Mouse (Mus musculus) heart, adult 2 months (tissue): ENCODE results near the gene Serinc3. TPM values are rescaled to one million over a fixed set of nuclear protein-coding genes. Genes with fewer than 3 reads are reported as not detected.
A peak's percentile ranks its signal among the peaks of the same experiment; 100 is the strongest.
"Not testable (repeated sequence)": the region's sequence is repeated elsewhere in the genome, so short reads cannot be mapped to it uniquely, and the experiment has no call there.

ENCODE experiments used
- DNase-seq, 2 experiments: peaks; one replicate each; pipeline ENCODE4 v3.0.0; 2021
- H3K27ac ChIP-seq: fragments of 200-600 bp; 2 replicates; pipeline ENCODE4 v1.8.1; 2022
- H3K27me3 ChIP-seq: fragments of 200-500 bp; 2 replicates; pipeline ENCODE4 v1.6.1; 2012; ENCODE audit warnings: mild to moderate bottlenecking, low read length, inconsistent platforms, mixed read lengths; ENCODE audit not compliant: control insufficient read depth, insufficient read depth
- H3K36me3 ChIP-seq: fragments of 200-500 bp; 2 replicates; pipeline ENCODE4 v1.6.1; 2012; ENCODE audit warnings: low read length, inconsistent platforms; ENCODE audit not compliant: control insufficient read depth, insufficient read depth
- H3K4me1 ChIP-seq: fragments of 200-500 bp; 2 replicates; pipeline ENCODE4 v1.6.1; 2011; ENCODE audit warnings: low read length; ENCODE audit not compliant: control insufficient read depth, insufficient read depth
- H3K4me3 ChIP-seq: fragments of 200-600 bp; 2 replicates; pipeline ENCODE4 v1.8.1; 2022
- H3K79me2 ChIP-seq: fragments of 200-500 bp; replicated peaks from 2 replicates; pipeline ENCODE4 v1.6.1; 2012; ENCODE audit warnings: mild to moderate bottlenecking, inconsistent platforms, low read length, moderate library complexity, mixed read lengths; ENCODE audit not compliant: control insufficient read depth, insufficient read depth
- H3K9ac ChIP-seq: fragments of 200-500 bp; 2 replicates; pipeline ENCODE4 v1.6.1; 2012; ENCODE audit warnings: low read depth, mild to moderate bottlenecking, control low read depth, inconsistent platforms, low read length, mixed read lengths
- CTCF ChIP-seq: fragments of 200-600 bp; IDR thresholded peaks from 2 replicates; pipeline ENCODE4 v1.8.1; 2022; ENCODE audit warnings: antibody characterized with exemption, mild to moderate bottlenecking, moderate library complexity
- EP300 ChIP-seq: fragments of 200-500 bp; IDR thresholded peaks from 2 replicates; pipeline ENCODE4 v1.6.1; 2011; ENCODE audit warnings: low read depth, low read length, control low read depth; ENCODE audit not compliant: insufficient read depth
- POLR2A ChIP-seq: fragments of 200-500 bp; IDR thresholded peaks from 2 replicates; pipeline ENCODE4 v1.6.1; 2011; ENCODE audit warnings: mild to moderate bottlenecking, low read depth, low read length, control low read depth; ENCODE audit not compliant: insufficient read depth
- WGBS: fragments of 180-500 bp; shearing (Covaris S2); methylation state at CpG from one replicate; pipeline ENCODE4 v1.1.7; 2018; 5-methylcytosine and 5-hydroxymethylcytosine counted together
- intact Hi-C: fragments of 180-260 bp; cut with DNase I; formaldehyde crosslinking; loops from one replicate; pipeline ENCODE4 v1.15.1; 2025
- polyA plus RNA-seq: library from polyadenylated mRNA; depleted of rRNA; stranded (reverse); fragments of >200 nt; gene quantifications from 2 replicates; pipeline ENCODE4 v1.2.3, GENCODE M21; 2012
- total RNA-seq, 2 experiments: library from RNA; stranded (reverse); gene quantifications; 2 replicates each; pipeline ENCODE4 v1.2.3; 2021

Serinc3 gene
- total and polyA plus RNA-seq, 3 experiments = 264 to 351 (median 294) TPM

- H3K27ac ChIP-seq = no peak overlapping the region
- intact Hi-C loops = no loop called here
- 92% methylated on average over 2 of the region's 2 CpGs for WGBS
Measured at GRCm38 (mm10) chr2:163657486-163657885, 12.6 kb upstream of the Serinc3 start.

GRCm38 (mm10) chr2:163655699-163656098, 10.8 kb upstream of the Serinc3 start:
- H3K4me3 ChIP-seq, H3K27me3 ChIP-seq, DNase-seq, H3K9ac ChIP-seq, H3K27ac ChIP-seq, intact Hi-C loops, H3K4me1 ChIP-seq, H3K79me2 ChIP-seq, H3K36me3 ChIP-seq: not testable (repeated sequence)
- WGBS = 95% methylated on average over 9 of the region's 12 CpGs

More at GRCm38 (mm10) chr2:163657486-163657885, 12.6 kb upstream of the Serinc3 start:
- TF ChIP-seq CTCF (no peak), EP300 (no peak), POLR2A (no peak)
- no peak for DNase-seq
- no peaks in the 10 kb centered on the region for H3K36me3 ChIP-seq
- peaks cover 15% of the 10 kb centered on the region for H3K4me1 ChIP-seq
- H3K4me3 ChIP-seq = no peak overlapping the region
- H3K9ac ChIP-seq = no peak overlapping the region
- H3K27me3 ChIP-seq = no peaks in the 10 kb centered on the region
- 0 out of 2 replicates have a peak, but pooled peaks cover 3% of the 10 kb centered on the region for H3K79me2 ChIP-seq

GRCm38 (mm10) chr2:163646461-163647080, 1.6 kb upstream of the Serinc3 start:
- no peak for DNase-seq
- H3K27ac ChIP-seq = no peak overlapping the region
- no peak overlapping the region for H3K4me3 ChIP-seq
- H3K36me3 ChIP-seq = peaks cover 17% of the 10 kb centered on the region
- TF ChIP-seq POLR2A (no peak), CTCF (no peak), EP300 (no peak)
- no peak overlapping the region for H3K9ac ChIP-seq
- no peaks in the 10 kb centered on the region for H3K79me2 ChIP-seq
- peaks cover 3% of the 10 kb centered on the region for H3K4me1 ChIP-seq
- intact Hi-C loops = loop anchor here (10.0 kb wide), 1 partner anchor 138 kb away; no protein-coding TSS in a partner anchor
- WGBS = 75% methylated on average over 5 of the region's 5 CpGs
- no peaks in the 10 kb centered on the region for H3K27me3 ChIP-seq

GRCm38 (mm10) chr2:163645700-163646460, 949 bp upstream of the Serinc3 start:
- Histone ChIP-seq H3K27me3 (no peaks in the 10 kb centered on the region), H3K9ac (no peak overlapping the region), H3K27ac (peak overlapping the region; percentile 96), H3K36me3 (peaks cover 23% of the 10 kb centered on the region), H3K79me2 (peaks cover 2% of the 10 kb centered on the region; the same call in 1 of the 2 replicates), H3K4me3 (peak overlapping the region; percentile 94; the same call in 1 of the 2 replicates), H3K4me1 (peaks cover 6% of the 10 kb centered on the region)
- intact Hi-C loops = loop anchor here (2.0 to 10.0 kb wide), 3 partner anchors 43 to 139 kb away; partner anchors contain the start of gene Ttpal
- TF ChIP-seq CTCF = no peak
- TF ChIP-seq POLR2A = no peak
- no peak for TF ChIP-seq EP300
- WGBS = 45% methylated on average over 11 of the region's 11 CpGs
- peak in 1 of 2 experiments; percentile 23 for DNase-seq

GRCm38 (mm10) chr2:163644047-163644446, 884 bp downstream of the Serinc3 start:
- peaks cover 41% of the 10 kb centered on the region for H3K36me3 ChIP-seq
- TF ChIP-seq CTCF = peak; percentile 37
- no peak for TF ChIP-seq POLR2A
- H3K27ac ChIP-seq = peak overlapping the region; percentile 96
- peaks cover 15% of the 10 kb centered on the region for H3K4me1 ChIP-seq
- peak overlapping the region; percentile 98 for H3K9ac ChIP-seq
- intact Hi-C loops = loop anchor here (2.0 to 10.0 kb wide), 3 partner anchors 41 to 141 kb away; partner anchors contain the start of gene Ttpal
- no peak for DNase-seq
- 4% methylated on average over 4 of the region's 4 CpGs for WGBS
- peak overlapping the region; percentile 94 for H3K4me3 ChIP-seq
- H3K27me3 ChIP-seq = no peaks in the 10 kb centered on the region
- peaks cover 9% of the 10 kb centered on the region for H3K79me2 ChIP-seq

- Histone ChIP-seq H3K27ac (peak overlapping the region; percentile 96), H3K27me3 (no peaks in the 10 kb centered on the region), H3K4me3 (peak overlapping the region; percentile 94), H3K4me1 (peaks cover 18% of the 10 kb centered on the region), H3K9ac (peak overlapping the region; percentile 80), H3K36me3 (peaks cover 45% of the 10 kb centered on the region), H3K79me2 (peaks cover 12% of the 10 kb centered on the region)
- TF ChIP-seq EP300 (no peak), CTCF (no peak), POLR2A (no peak)
- DNase-seq = no peak
- intact Hi-C loops = loop anchor here (10.0 kb wide), 1 partner anchor 141 kb away; no protein-coding TSS in a partner anchor
- WGBS = 17% methylated on average over 2 of the region's 2 CpGs
Measured at GRCm38 (mm10) chr2:163643576-163643971, 1.4 kb downstream of the Serinc3 start.
